Mouse (Mus musculus) embryonic facial prominence, embryonic 13.5 days (tissue): ENCODE results near the gene Gm17087. TPM values are rescaled to one million over a fixed set of nuclear protein-coding genes. Genes with fewer than 3 reads are reported as not detected.

ENCODE experiments used
- ATAC-seq: fragments of 200-750 bp; cut with Nextera tagmentation; 2 replicates; pipeline ENCODE4 v1.8.0; 2017; ENCODE audit warnings: low read depth; ENCODE audit not compliant: insufficient number of reproducible peaks, insufficient read depth, low FRiP score, low TSS enrichment
- H3K27ac ChIP-seq: fragments of 300-500 bp; sonication (generic); 2 replicates; pipeline ENCODE4 v1.5.1; 2015; ENCODE audit warnings: moderate library complexity, mild to moderate bottlenecking, inconsistent platforms
- H3K27me3 ChIP-seq: fragments of 300-500 bp; sonication (generic); 2 replicates; pipeline ENCODE4 v1.6.1; 2015; ENCODE audit warnings: mild to moderate bottlenecking, inconsistent platforms
- H3K36me3 ChIP-seq: fragments of 300-500 bp; sonication (generic); 2 replicates; pipeline ENCODE4 v1.6.1; 2015; ENCODE audit warnings: mild to moderate bottlenecking, inconsistent platforms
- H3K4me1 ChIP-seq: fragments of 300-500 bp; sonication (generic); 2 replicates; pipeline ENCODE4 v1.6.1; 2015; ENCODE audit warnings: inconsistent platforms
- H3K4me2 ChIP-seq: fragments of 300-500 bp; sonication (generic); 2 replicates; pipeline ENCODE4 v1.6.1; 2015; ENCODE audit warnings: moderate library complexity, mild to moderate bottlenecking, inconsistent platforms
- H3K4me3 ChIP-seq: fragments of 300-500 bp; sonication (generic); 2 replicates; pipeline ENCODE4 v1.5.1; 2015; ENCODE audit warnings: mild to moderate bottlenecking, inconsistent platforms
- H3K9ac ChIP-seq: fragments of 300-500 bp; sonication (generic); 2 replicates; pipeline ENCODE4 v1.6.1; 2015; ENCODE audit warnings: mild to moderate bottlenecking, inconsistent platforms
- H3K9me3 ChIP-seq: fragments of 300-500 bp; sonication (generic); 2 replicates; pipeline ENCODE4 v1.6.1; 2016; ENCODE audit warnings: inconsistent platforms
- WGBS: fragments of 180-500 bp; shearing (Covaris S2); methylation state at CpG from one replicate; pipeline ENCODE4 v1.1.7; 2015; ENCODE audit warnings: mixed read lengths; 5-methylcytosine and 5-hydroxymethylcytosine counted together
- polyA plus RNA-seq: library from polyadenylated mRNA; unstranded; fragments of >200 nt; fragmentation: Nextera tagmentation; extraction: Ambion mirVana; gene quantifications from 2 replicates; pipeline ENCODE4 v1.2.1, GENCODE M21; 2015

Gene Gm17087
- polyA plus RNA-seq, 1 experiment from 2014 or later: not detected

GRCm38 (mm10) chr17:8562886-8563280, 3.9 kb downstream of the Gm17087 start:
- H3K27me3 ChIP-seq: no peaks in the 10 kb centered on the region
- no peak overlapping the region for H3K9ac ChIP-seq
- H3K4me2 ChIP-seq: no peak overlapping the region
- no peak for ATAC-seq
- WGBS: 67% methylated on average over 1 of the region's 1 CpGs
- H3K9me3 ChIP-seq: no peaks in the 10 kb centered on the region
- H3K27ac ChIP-seq: no peak overlapping the region
- no peak overlapping the region for H3K4me3 ChIP-seq
- H3K36me3 ChIP-seq: no peaks in the 10 kb centered on the region
- no peaks in the 10 kb centered on the region for H3K4me1 ChIP-seq

GRCm38 (mm10) chr17:8562101-8562885, 4.5 kb downstream of the Gm17087 start:
- H3K9ac ChIP-seq: no peak overlapping the region
- H3K4me1 ChIP-seq: no peaks in the 10 kb centered on the region
- H3K9me3 ChIP-seq: no peaks in the 10 kb centered on the region
- no peaks in the 10 kb centered on the region for H3K36me3 ChIP-seq
- H3K4me3 ChIP-seq: no peak overlapping the region
- no peak overlapping the region for H3K4me2 ChIP-seq
- 77% methylated on average over 14 of the region's 14 CpGs for WGBS
- no peak for ATAC-seq
- no peaks in the 10 kb centered on the region for H3K27me3 ChIP-seq
- no peak overlapping the region for H3K27ac ChIP-seq

GRCm38 (mm10) chr17:8557926-8558325, 8.8 kb downstream of the Gm17087 start:
- WGBS: 75% methylated on average over 8 of the region's 8 CpGs
- Histone ChIP-seq H3K27me3 (no peaks in the 10 kb centered on the region), H3K4me1 (no peaks in the 10 kb centered on the region), H3K27ac (no peak overlapping the region), H3K9me3 (no peaks in the 10 kb centered on the region), H3K36me3 (no peaks in the 10 kb centered on the region), H3K4me3 (no peak overlapping the region), H3K4me2 (no peak overlapping the region), H3K9ac (no peak overlapping the region)
- ATAC-seq: no peak

- ATAC-seq: no peak
- H3K4me1 ChIP-seq: no peaks in the 10 kb centered on the region
- no peak overlapping the region for H3K4me2 ChIP-seq
- no peak overlapping the region for H3K4me3 ChIP-seq
- H3K27me3 ChIP-seq: 0 out of 2 replicates have a peak, but pooled peaks cover 4% of the 10 kb centered on the region
- no peaks in the 10 kb centered on the region for H3K36me3 ChIP-seq
- no peak overlapping the region for H3K27ac ChIP-seq
- no peaks in the 10 kb centered on the region for H3K9me3 ChIP-seq
- no peak overlapping the region for H3K9ac ChIP-seq
- WGBS: 86% methylated on average over 6 of the region's 6 CpGs
Observed at GRCm38 (mm10) chr17:8556223-8556622, 10.5 kb downstream of the Gm17087 start.

GRCm38 (mm10) chr17:8555785-8556184, 11.0 kb downstream of the Gm17087 start:
- Histone ChIP-seq H3K36me3 (no peaks in the 10 kb centered on the region), H3K9ac (no peak overlapping the region), H3K4me2 (no peak overlapping the region), H3K27me3 (0 out of 2 replicates have a peak, but pooled peaks cover 4% of the 10 kb centered on the region), H3K4me3 (no peak overlapping the region), H3K9me3 (no peaks in the 10 kb centered on the region), H3K4me1 (no peaks in the 10 kb centered on the region), H3K27ac (no peak overlapping the region)
- no peak for ATAC-seq
- 79% methylated on average over 9 of the region's 9 CpGs for WGBS

GRCm38 (mm10) chr17:8554219-8554618, 12.5 kb downstream of the Gm17087 start:
- Histone ChIP-seq H3K27ac (no peak overlapping the region), H3K9me3 (no peaks in the 10 kb centered on the region), H3K4me2 (no peak overlapping the region), H3K9ac (no peak overlapping the region), H3K4me3 (no peak overlapping the region), H3K27me3 (0 out of 2 replicates have a peak, but pooled peaks cover 4% of the 10 kb centered on the region), H3K4me1 (no peaks in the 10 kb centered on the region), H3K36me3 (no peaks in the 10 kb centered on the region)
- no peak for ATAC-seq
- 87% methylated on average over 6 of the region's 6 CpGs for WGBS

- Histone ChIP-seq H3K4me1 (no peaks in the 10 kb centered on the region), H3K4me2 (no peak overlapping the region), H3K27me3 (0 out of 2 replicates have a peak, but pooled peaks cover 4% of the 10 kb centered on the region), H3K9ac (no peak overlapping the region), H3K4me3 (no peak overlapping the region), H3K27ac (no peak overlapping the region), H3K36me3 (no peaks in the 10 kb centered on the region), H3K9me3 (no peaks in the 10 kb centered on the region)
- WGBS: 84% methylated on average over 3 of the region's 3 CpGs
- ATAC-seq: no peak
Observed at GRCm38 (mm10) chr17:8553601-8554000, 13.1 kb downstream of the Gm17087 start.

- ATAC-seq: no peak
- Histone ChIP-seq H3K4me3 (no peak overlapping the region), H3K4me2 (no peak overlapping the region), H3K9ac (no peak overlapping the region), H3K27me3 (0 out of 2 replicates have a peak, but pooled peaks cover 4% of the 10 kb centered on the region), H3K9me3 (no peaks in the 10 kb centered on the region), H3K36me3 (no peaks in the 10 kb centered on the region), H3K27ac (no peak overlapping the region), H3K4me1 (no peaks in the 10 kb centered on the region)
- 82% methylated on average over 8 of the region's 8 CpGs for WGBS
Observed at GRCm38 (mm10) chr17:8552346-8553035, 14.3 kb downstream of the Gm17087 start.

- Histone ChIP-seq H3K9me3 (no peaks in the 10 kb centered on the region), H3K4me1 (no peaks in the 10 kb centered on the region), H3K4me2 (no peak overlapping the region), H3K4me3 (no peak overlapping the region), H3K9ac (no peak overlapping the region), H3K27me3 (0 out of 2 replicates have a peak, but pooled peaks cover 4% of the 10 kb centered on the region), H3K36me3 (no peaks in the 10 kb centered on the region), H3K27ac (no peak overlapping the region)
- WGBS: 74% methylated on average over 3 of the region's 3 CpGs
- ATAC-seq: no peak
Observed at GRCm38 (mm10) chr17:8551641-8552040, 15.1 kb downstream of the Gm17087 start.

GRCm38 (mm10) chr17:8548733-8549132, 18.0 kb downstream of the Gm17087 start:
- Histone ChIP-seq H3K4me3 (no peak overlapping the region), H3K9me3 (no peaks in the 10 kb centered on the region), H3K4me2 (no peak overlapping the region), H3K27me3 (0 out of 2 replicates have a peak, but pooled peaks cover 4% of the 10 kb centered on the region), H3K27ac (no peak overlapping the region), H3K9ac (no peak overlapping the region), H3K36me3 (no peaks in the 10 kb centered on the region), H3K4me1 (no peaks in the 10 kb centered on the region)
- ATAC-seq: no peak
- 82% methylated on average over 4 of the region's 4 CpGs for WGBS

GRCm38 (mm10) chr17:8546366-8546765, 20.4 kb downstream of the Gm17087 start:
- WGBS: 87% methylated on average over 9 of the region's 9 CpGs
- no peaks in the 10 kb centered on the region for H3K27me3 ChIP-seq
- H3K27ac ChIP-seq: no peak overlapping the region
- H3K9ac ChIP-seq: no peak overlapping the region
- no peak overlapping the region for H3K4me2 ChIP-seq
- H3K9me3 ChIP-seq: no peaks in the 10 kb centered on the region
- H3K36me3 ChIP-seq: no peaks in the 10 kb centered on the region
- peaks cover 11% of the 10 kb centered on the region for H3K4me1 ChIP-seq
- no peak for ATAC-seq
- no peak overlapping the region for H3K4me3 ChIP-seq
